Mouse (Mus musculus) hindbrain, embryonic 12.5 days (tissue): ENCODE results near the gene Fthl17a. TPM values are rescaled to one million over a fixed set of nuclear protein-coding genes. Genes with fewer than 3 reads are reported as not detected.

Source experiments
- ATAC-seq: fragments of 200-750 bp; cut with Nextera tagmentation; 2 replicates; pipeline ENCODE4 v1.8.0; 2017; ENCODE audit warnings: moderate TSS enrichment; ENCODE audit not compliant: low FRiP score
- H3K27ac ChIP-seq: fragments of 300-500 bp; sonication (generic); 2 replicates; pipeline ENCODE4 v1.5.1; 2016; ENCODE audit warnings: mild to moderate bottlenecking
- H3K27me3 ChIP-seq: fragments of 300-500 bp; sonication (generic); 2 replicates; pipeline ENCODE4 v1.6.1; 2016; ENCODE audit warnings: mild to moderate bottlenecking
- H3K36me3 ChIP-seq: fragments of 300-500 bp; sonication (generic); 2 replicates; pipeline ENCODE4 v1.6.1; 2016; ENCODE audit warnings: mild to moderate bottlenecking
- H3K4me1 ChIP-seq: fragments of 300-500 bp; sonication (generic); 2 replicates; pipeline ENCODE4 v1.6.1; 2016
- H3K4me2 ChIP-seq: fragments of 300-500 bp; sonication (generic); replicated peaks from 2 replicates; pipeline ENCODE4 v1.6.1; 2016; ENCODE audit warnings: mild to moderate bottlenecking
- H3K4me3 ChIP-seq: fragments of 300-500 bp; sonication (generic); 2 replicates; pipeline ENCODE4 v1.5.1; 2016; ENCODE audit warnings: mild to moderate bottlenecking
- H3K9ac ChIP-seq: fragments of 300-500 bp; sonication (generic); 2 replicates; pipeline ENCODE4 v1.6.1; 2016; ENCODE audit warnings: mild to moderate bottlenecking, moderate library complexity
- H3K9me3 ChIP-seq: fragments of 300-500 bp; sonication (generic); replicated peaks from 2 replicates; pipeline ENCODE4 v1.6.1; 2016; ENCODE audit warnings: mild to moderate bottlenecking
- WGBS: fragments of 180-500 bp; shearing (Covaris S2); methylation state at CpG from one replicate; pipeline ENCODE4 v1.1.7; 2016; 5-methylcytosine and 5-hydroxymethylcytosine counted together
- polyA plus RNA-seq: library from polyadenylated mRNA; unstranded; fragments of >200 nt; fragmentation: Nextera tagmentation; extraction: Ambion mirVana; gene quantifications from 2 replicates; pipeline ENCODE4 v1.2.1, GENCODE M21; 2016

Gene Fthl17a
- not detected in 2 replicates for polyA plus RNA-seq

DNA sequence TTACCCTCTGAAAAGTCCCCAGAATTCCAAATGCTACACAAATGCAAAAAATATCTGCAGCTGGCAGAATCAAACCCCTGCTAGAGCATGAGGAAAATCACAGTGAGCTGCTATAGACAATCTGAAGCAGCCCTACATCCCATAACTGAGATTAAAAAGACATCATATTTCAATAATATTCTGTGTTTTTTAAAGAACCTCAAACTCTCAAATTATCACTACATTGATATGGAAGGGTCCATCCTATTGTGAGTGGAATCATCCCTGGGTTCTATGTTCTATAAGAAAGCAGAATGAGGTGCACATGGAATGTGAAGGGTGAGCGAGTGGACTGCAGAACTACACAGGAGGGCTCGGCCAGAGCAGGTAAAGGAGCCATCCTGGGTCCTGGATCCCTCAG is at the start of gene Fthl17a:
Gene Fthl17a (plus strand): TSS at position 301 of the 400 bp plus-strand sequence.
- Histone ChIP-seq H3K4me1 (no peaks in the 10 kb centered on the region), H3K4me2 (no peak within 1 kb of the TSS), H3K9ac (no peak within 1 kb of the TSS), H3K36me3 (no peaks in the 10 kb centered on the region), H3K4me3 (no peak within 1 kb of the TSS), H3K27me3 (no peaks in the 10 kb centered on the region), H3K9me3 (no peaks in the 10 kb centered on the region), H3K27ac (no peak within 1 kb of the TSS)
- no peak for ATAC-seq
- WGBS = 82% methylated on average over 2 of the region's 2 CpGs

DNA sequence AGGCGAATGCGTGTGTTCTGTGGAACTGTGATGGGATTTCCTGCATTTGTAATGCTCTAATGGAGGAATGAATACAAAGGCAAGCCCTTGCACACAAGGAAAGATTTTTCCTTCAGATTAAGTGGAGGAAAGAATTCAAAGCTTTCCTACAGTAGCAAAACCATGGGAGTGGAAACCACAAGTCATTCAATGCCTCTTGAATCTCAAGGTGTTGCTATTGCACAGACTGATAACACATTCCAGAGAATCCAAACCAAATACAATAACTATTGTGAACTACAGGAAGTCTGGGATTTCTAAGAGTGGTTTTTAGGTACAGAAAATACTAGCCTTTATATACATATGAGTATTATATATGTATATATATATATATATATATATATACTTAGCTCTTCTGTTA is 42.5 kb upstream of the Fthl17a start:
- no peaks in the 10 kb centered on the region for H3K27me3 ChIP-seq
- H3K27ac ChIP-seq = no peak overlapping the region
- no peak overlapping the region for H3K4me3 ChIP-seq
- 86% methylated on average over 2 of the region's 2 CpGs for WGBS
- H3K4me1 ChIP-seq = no peaks in the 10 kb centered on the region
- no peaks in the 10 kb centered on the region for H3K9me3 ChIP-seq
- no peaks in the 10 kb centered on the region for H3K36me3 ChIP-seq
- ATAC-seq = no peak
- H3K9ac ChIP-seq = no peak overlapping the region
- no peak overlapping the region for H3K4me2 ChIP-seq

DNA sequence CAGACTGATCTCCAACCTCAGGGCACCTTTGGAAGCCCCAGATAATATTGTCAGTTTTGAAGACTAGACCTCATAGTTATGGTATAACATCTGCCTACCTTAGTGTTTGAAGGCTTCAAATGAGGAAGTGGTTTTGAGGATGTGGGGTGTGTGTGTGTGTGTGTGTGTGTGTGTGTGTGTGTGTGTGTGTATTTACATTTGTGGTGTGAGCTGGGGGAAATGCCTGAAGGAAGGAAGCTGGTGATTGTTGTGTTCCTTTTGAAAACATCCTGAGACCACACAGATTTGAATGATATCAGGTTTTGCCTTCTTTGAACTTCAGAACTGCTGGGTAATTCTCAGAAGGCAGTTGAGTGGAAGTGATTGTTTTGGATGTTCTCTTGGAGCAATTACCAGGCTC is 22.6 kb upstream of the Fthl17a start:
- Histone ChIP-seq H3K4me1 (no peaks in the 10 kb centered on the region), H3K36me3 (no peaks in the 10 kb centered on the region), H3K27ac (no peak overlapping the region), H3K27me3 (no peaks in the 10 kb centered on the region), H3K4me2 (no peak overlapping the region), H3K9ac (no peak overlapping the region), H3K9me3 (no peaks in the 10 kb centered on the region), H3K4me3 (no peak overlapping the region)
- no peak for ATAC-seq

DNA sequence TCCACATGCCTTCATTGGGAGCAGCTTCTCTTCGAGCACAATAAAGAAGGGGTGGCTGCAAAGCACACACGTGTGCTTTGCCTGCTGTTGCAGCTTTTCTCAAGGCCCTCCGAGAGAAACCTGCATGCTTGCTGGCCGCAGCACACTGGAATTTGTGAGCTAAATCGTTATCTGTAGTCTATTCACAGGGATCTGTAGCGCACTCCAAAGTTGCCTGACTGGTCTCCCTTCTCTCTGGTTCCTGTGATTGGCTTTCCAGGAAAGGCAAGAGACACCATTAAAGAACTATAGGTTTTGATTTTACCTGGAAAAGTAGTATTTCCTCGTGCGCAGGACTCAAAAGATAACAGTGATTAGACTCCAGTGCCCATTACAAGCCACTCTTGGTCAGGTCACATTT is 22.3 kb downstream of the Fthl17a start:
- 62% methylated on average over 8 of the region's 8 CpGs for WGBS
- no peaks in the 10 kb centered on the region for H3K36me3 ChIP-seq
- no peak overlapping the region for H3K4me3 ChIP-seq
- H3K4me2 ChIP-seq = no peak overlapping the region
- H3K4me1 ChIP-seq = no peaks in the 10 kb centered on the region
- H3K27me3 ChIP-seq = no peaks in the 10 kb centered on the region
- H3K9ac ChIP-seq = no peak overlapping the region
- H3K27ac ChIP-seq = no peak overlapping the region
- no peak for ATAC-seq
- no peaks in the 10 kb centered on the region for H3K9me3 ChIP-seq

DNA sequence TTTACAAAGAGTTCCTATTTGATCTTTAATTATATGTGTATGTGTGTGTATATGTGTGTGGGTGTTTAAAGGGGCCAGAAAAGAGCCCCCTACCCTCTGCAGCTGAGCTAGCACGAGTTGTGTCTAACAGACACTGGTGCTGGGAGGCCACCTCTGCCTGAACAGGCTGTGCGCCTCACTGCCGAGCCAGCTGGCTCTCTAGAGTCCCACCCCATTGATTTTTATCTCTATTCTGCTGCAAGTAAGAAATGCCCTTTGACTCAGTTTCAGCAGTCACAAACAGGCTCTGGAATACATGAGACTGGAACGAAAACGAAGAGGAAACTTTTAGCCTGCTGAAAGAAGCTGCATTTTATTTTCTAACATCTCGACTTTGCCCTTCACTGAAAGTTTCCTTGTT is 22.8 kb downstream of the Fthl17a start:
- ATAC-seq = no peak
- Histone ChIP-seq H3K4me2 (no peak overlapping the region), H3K27ac (no peak overlapping the region), H3K4me3 (no peak overlapping the region), H3K9me3 (no peaks in the 10 kb centered on the region), H3K36me3 (no peaks in the 10 kb centered on the region), H3K4me1 (no peaks in the 10 kb centered on the region), H3K27me3 (no peaks in the 10 kb centered on the region), H3K9ac (no peak overlapping the region)
- 73% methylated on average over 6 of the region's 6 CpGs for WGBS

DNA sequence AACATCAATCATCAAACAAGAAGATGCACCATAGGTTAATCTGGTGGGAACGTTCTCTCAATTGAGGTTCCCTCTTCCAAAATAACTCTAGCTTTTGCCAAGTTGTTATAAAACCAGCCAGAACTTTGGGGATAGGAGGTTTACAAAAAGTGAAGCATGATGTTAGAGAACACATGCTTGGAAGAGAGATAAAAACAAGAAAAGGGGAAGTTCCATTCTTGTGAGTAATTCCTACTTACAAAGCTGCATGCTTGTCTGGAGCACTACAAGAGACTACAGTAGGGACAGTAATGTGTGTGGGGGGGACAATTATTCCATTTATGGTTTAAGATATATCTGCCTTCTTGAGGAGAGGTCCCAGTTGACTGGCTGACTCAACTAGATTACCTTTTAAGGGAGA is 40.4 kb downstream of the Fthl17a start:
- Histone ChIP-seq H3K9me3 (no peaks in the 10 kb centered on the region), H3K4me2 (no peak overlapping the region), H3K4me3 (no peak overlapping the region), H3K27me3 (no peaks in the 10 kb centered on the region), H3K9ac (no peak overlapping the region), H3K4me1 (no peaks in the 10 kb centered on the region), H3K27ac (no peak overlapping the region), H3K36me3 (no peaks in the 10 kb centered on the region)
- WGBS = 91% methylated on average over 1 of the region's 1 CpGs
- ATAC-seq = no peak

DNA sequence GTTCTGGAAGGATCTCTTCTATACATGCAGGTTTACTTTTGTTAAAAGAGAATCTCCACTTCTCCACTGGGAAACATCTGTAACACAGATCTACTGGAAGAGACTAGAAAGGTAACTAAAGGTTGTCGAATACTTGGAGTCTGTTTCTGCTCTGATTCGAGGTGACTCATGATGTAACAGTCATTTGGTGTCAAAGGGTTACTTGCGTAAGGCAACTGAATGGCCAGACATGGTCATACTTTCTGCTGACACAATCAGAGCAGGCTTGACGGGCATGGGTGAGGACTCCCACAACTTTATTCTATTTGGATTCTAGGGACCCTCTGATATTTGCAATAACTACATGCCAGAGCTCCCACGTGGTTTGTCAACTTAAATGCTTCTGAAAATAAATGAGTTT is 43.3 kb downstream of the Fthl17a start:
- ATAC-seq = no peak
- H3K9me3 ChIP-seq = no peaks in the 10 kb centered on the region
- H3K4me2 ChIP-seq = no peak overlapping the region
- no peak overlapping the region for H3K4me3 ChIP-seq
- no peaks in the 10 kb centered on the region for H3K27me3 ChIP-seq
- H3K27ac ChIP-seq = no peak overlapping the region
- WGBS = 82% methylated on average over 5 of the region's 5 CpGs
- no peak overlapping the region for H3K9ac ChIP-seq
- no peaks in the 10 kb centered on the region for H3K4me1 ChIP-seq
- no peaks in the 10 kb centered on the region for H3K36me3 ChIP-seq

DNA sequence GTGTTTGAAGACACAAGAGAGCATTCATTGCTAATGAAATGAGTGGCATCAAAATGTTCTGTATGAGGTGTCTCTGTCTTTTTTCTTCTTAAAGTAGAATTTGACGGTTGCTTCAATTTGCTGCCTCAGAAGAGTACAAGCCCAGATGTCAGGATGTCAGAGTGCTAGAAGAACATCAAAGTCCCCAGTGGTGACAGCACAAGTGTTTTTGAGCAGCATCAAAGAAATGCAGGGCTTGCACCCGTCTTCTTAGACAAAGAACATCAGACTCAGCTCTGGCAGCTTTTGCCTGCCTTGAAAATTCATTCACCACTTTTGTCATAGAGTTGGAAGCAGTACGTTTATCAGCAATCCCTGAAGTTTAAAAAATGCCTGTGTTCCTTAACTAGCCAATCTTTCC is 44.5 kb downstream of the Fthl17a start:
- Histone ChIP-seq H3K9me3 (no peaks in the 10 kb centered on the region), H3K4me1 (no peaks in the 10 kb centered on the region), H3K4me3 (no peak overlapping the region), H3K4me2 (no peak overlapping the region), H3K9ac (no peak overlapping the region), H3K27ac (no peak overlapping the region), H3K27me3 (no peaks in the 10 kb centered on the region), H3K36me3 (no peaks in the 10 kb centered on the region)
- 45% methylated on average over 3 of the region's 3 CpGs for WGBS
- no peak for ATAC-seq

DNA sequence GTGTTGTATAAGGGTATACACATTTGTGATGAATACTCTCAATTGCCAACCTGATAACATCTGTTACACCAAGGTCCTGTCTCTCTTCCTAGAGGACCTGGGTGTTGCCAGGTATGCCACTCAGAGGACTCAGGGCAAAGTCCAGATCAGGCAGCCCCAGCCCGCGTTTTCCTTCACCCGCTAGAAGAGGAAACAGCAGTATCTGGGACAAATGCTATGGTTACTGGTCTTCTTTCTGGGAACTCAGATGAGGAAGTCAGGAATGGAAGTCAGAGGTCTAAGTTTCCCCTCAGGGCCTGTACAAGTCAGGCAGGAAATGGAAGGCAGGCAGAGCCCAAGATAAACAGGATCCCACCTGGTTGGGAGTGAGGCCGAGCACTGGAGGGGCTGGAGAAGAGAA is 55.2 kb downstream of the Fthl17a start:
- H3K27ac ChIP-seq = no peak overlapping the region
- H3K4me3 ChIP-seq = no peak overlapping the region
- H3K36me3 ChIP-seq = no peaks in the 10 kb centered on the region
- H3K9ac ChIP-seq = no peak overlapping the region
- H3K4me2 ChIP-seq = no peak overlapping the region
- ATAC-seq = no peak
- H3K9me3 ChIP-seq = no peaks in the 10 kb centered on the region
- no peaks in the 10 kb centered on the region for H3K4me1 ChIP-seq
- no peaks in the 10 kb centered on the region for H3K27me3 ChIP-seq
- 94% methylated on average over 4 of the region's 4 CpGs for WGBS

DNA sequence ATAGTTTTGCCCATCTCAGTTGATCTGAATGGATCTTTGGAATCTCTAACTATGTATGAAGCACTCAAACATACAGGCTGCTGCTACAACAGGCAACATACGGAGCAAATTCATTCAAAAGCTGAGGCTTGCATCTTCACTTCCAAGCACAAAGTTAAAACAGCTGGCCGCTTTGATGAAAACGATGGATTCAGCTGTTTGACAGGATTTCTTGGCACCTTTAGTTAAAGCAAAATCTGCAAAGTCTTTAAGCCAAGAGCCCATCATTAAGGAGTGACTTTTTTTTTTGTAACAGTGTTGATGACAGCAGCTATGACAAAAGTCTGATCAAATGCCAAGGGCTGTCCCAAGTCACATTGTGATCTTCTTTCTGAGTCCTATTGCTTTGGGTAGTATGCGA is 69.1 kb downstream of the Fthl17a start:
- 81% methylated on average over 4 of the region's 4 CpGs for WGBS
- no peaks in the 10 kb centered on the region for H3K4me1 ChIP-seq
- no peak for ATAC-seq

DNA sequence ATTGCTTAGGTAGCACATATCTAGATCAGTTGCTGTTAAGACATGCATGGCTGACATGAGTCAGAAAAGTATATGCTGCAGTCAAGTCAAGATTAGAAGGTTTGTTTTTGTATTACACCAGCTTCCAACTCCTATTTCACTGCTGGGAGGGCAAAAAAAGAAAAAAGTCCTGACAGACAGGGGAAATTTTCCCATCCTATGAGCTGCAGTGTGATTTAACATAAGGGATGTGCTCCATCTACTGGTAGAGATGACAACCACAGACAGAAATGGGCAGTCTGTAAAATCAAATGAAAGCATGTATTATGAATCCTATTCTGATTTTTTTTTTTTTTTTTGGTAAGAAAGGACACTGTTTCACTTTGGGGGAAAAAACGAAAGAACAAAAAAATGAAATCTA is 69.7 kb downstream of the Fthl17a start:
- no peak overlapping the region for H3K9ac ChIP-seq

More for the DNA sequence above, 69.1 kb downstream of the Fthl17a start:
- no peak overlapping the region for H3K4me3 ChIP-seq
- no peaks in the 10 kb centered on the region for H3K9me3 ChIP-seq
- no peaks in the 10 kb centered on the region for H3K36me3 ChIP-seq
- H3K9ac ChIP-seq = no peak overlapping the region
- no peak overlapping the region for H3K4me2 ChIP-seq
- H3K27me3 ChIP-seq = no peaks in the 10 kb centered on the region
- no peak overlapping the region for H3K27ac ChIP-seq

More for the DNA sequence above, 69.7 kb downstream of the Fthl17a start:
- WGBS = 45% methylated on average over 1 of the region's 1 CpGs
- no peak overlapping the region for H3K4me2 ChIP-seq
- ATAC-seq = no peak
- no peaks in the 10 kb centered on the region for H3K9me3 ChIP-seq
- H3K36me3 ChIP-seq = no peaks in the 10 kb centered on the region
- H3K4me1 ChIP-seq = no peaks in the 10 kb centered on the region
- H3K27me3 ChIP-seq = no peaks in the 10 kb centered on the region
- no peak overlapping the region for H3K4me3 ChIP-seq
- no peak overlapping the region for H3K27ac ChIP-seq
